Mouse (Mus musculus): ENCODE data around the gene AV320801.
"Not testable (repeated sequence)": the region's sequence is repeated elsewhere in the genome, so short reads cannot be mapped to it uniquely, and the experiment has no call there.

AV320801 gene

GRCm38 (mm10) chrX:135494288-135494687 lies at the start of gene AV320801:
Gene AV320801 (plus strand): TSS chrX:135494588.
- not testable (repeated sequence) for DNase-seq

- not testable (repeated sequence) for DNase-seq
These were observed 30.2 kb upstream of the AV320801 start for GRCm38 (mm10) chrX:135464160-135464559.

- not testable (repeated sequence) for DNase-seq
These were observed 12.5 kb upstream of the AV320801 start for GRCm38 (mm10) chrX:135481902-135482301.

GRCm38 (mm10) chrX:135483183-135483582 lies 11.2 kb upstream of the AV320801 start:
- not testable (repeated sequence) for DNase-seq
